Mouse (Mus musculus) midbrain, embryonic 16.5 days (tissue): Measurements from ENCODE around the gene Nr5a1. TPM values are rescaled to one million over a fixed set of nuclear protein-coding genes. Genes with fewer than 3 reads are reported as not detected.

Experiments
- ATAC-seq: fragments of 200-750 bp; cut with Nextera tagmentation; 2 replicates; pipeline ENCODE4 v1.8.0; 2017; ENCODE audit warnings: moderate TSS enrichment
- H3K27ac ChIP-seq: fragments of 300-500 bp; sonication (generic); 2 replicates; pipeline ENCODE4 v1.5.1; 2014; ENCODE audit warnings: mild to moderate bottlenecking, low read length, mixed read lengths
- H3K27me3 ChIP-seq: fragments of 300-500 bp; sonication (generic); 2 replicates; pipeline ENCODE4 v1.6.1; 2014; ENCODE audit warnings: low read depth, low read length, mixed read lengths; ENCODE audit not compliant: control insufficient read depth, insufficient read depth
- H3K36me3 ChIP-seq: fragments of 300-500 bp; sonication (generic); 2 replicates; pipeline ENCODE4 v1.6.1; 2014; ENCODE audit warnings: mild to moderate bottlenecking, low read length, moderate library complexity, mixed read lengths; ENCODE audit not compliant: control insufficient read depth, insufficient read depth
- H3K4me1 ChIP-seq: fragments of 300-500 bp; sonication (generic); 2 replicates; pipeline ENCODE4 v1.6.1; 2014; ENCODE audit warnings: mild to moderate bottlenecking, low read length, mixed read lengths; ENCODE audit not compliant: control insufficient read depth, insufficient read depth
- H3K4me2 ChIP-seq: fragments of 300-500 bp; sonication (generic); 2 replicates; pipeline ENCODE4 v1.6.1; 2014; ENCODE audit warnings: mild to moderate bottlenecking, low read length, mixed read lengths
- H3K4me3 ChIP-seq: fragments of 300-500 bp; sonication (generic); 2 replicates; pipeline ENCODE4 v1.5.1; 2014; ENCODE audit warnings: low read depth, mild to moderate bottlenecking, low read length, moderate library complexity, mixed read lengths
- H3K9ac ChIP-seq: fragments of 300-500 bp; sonication (generic); 2 replicates; pipeline ENCODE4 v1.6.1; 2014; ENCODE audit warnings: low read depth, low read length, mixed read lengths
- H3K9me3 ChIP-seq: fragments of 300-500 bp; sonication (generic); replicated peaks from 2 replicates; pipeline ENCODE4 v1.6.1; 2014; ENCODE audit warnings: mild to moderate bottlenecking, low read length, mixed read lengths; ENCODE audit not compliant: control insufficient read depth, poor library complexity, severe bottlenecking
- whole genome bisulfite sequencing: fragments of 180-500 bp; shearing (Covaris S2); extraction: QIAGEN DNeasy Blood & Tissue Kit; methylation state at CpG from one replicate; pipeline ENCODE4 v1.1.7; 2014; 5-methylcytosine and 5-hydroxymethylcytosine counted together
- polyA plus RNA-seq: library from polyadenylated mRNA; unstranded; fragments of >200 nt; fragmentation: Nextera tagmentation; extraction: Ambion mirVana; gene quantifications from 2 replicates; pipeline ENCODE4 v1.2.1, GENCODE M21; 2015

Gene Nr5a1
- polyA plus RNA-seq, 1 experiment from 2014 or later, result 0.25 TPM

GRCm38 (mm10) chr2:38672496-38672895, 41.8 kb downstream of the Nr5a1 start:
- WGBS, result 67% methylated on average over 11 of the region's 11 CpGs
- H3K27ac ChIP-seq, result no peak overlapping the region
- ATAC-seq, result no peak
- H3K4me1 ChIP-seq, result peaks cover 4% of the 10 kb centered on the region; the same call in 1 of the 2 replicates
- no peaks in the 10 kb centered on the region for H3K27me3 ChIP-seq
- no peak overlapping the region for H3K9ac ChIP-seq
- H3K9me3 ChIP-seq, result no peaks in the 10 kb centered on the region
- no peak overlapping the region for H3K4me2 ChIP-seq
- H3K4me3 ChIP-seq, result no peak overlapping the region
- H3K36me3 ChIP-seq, result no peaks in the 10 kb centered on the region

GRCm38 (mm10) chr2:38668802-38669580, 45.4 kb downstream of the Nr5a1 start:
- H3K27me3 ChIP-seq, result no peaks in the 10 kb centered on the region
- no peak overlapping the region for H3K27ac ChIP-seq
- peak overlapping the region; percentile 21; the same call in 1 of the 2 replicates for H3K4me2 ChIP-seq
- no peak overlapping the region for H3K9ac ChIP-seq
- ATAC-seq, result 0 out of 2 replicates have a peak, but pooled peaks have one; percentile 48
- peaks cover 4% of the 10 kb centered on the region; the same call in 1 of the 2 replicates for H3K4me1 ChIP-seq
- no peaks in the 10 kb centered on the region for H3K9me3 ChIP-seq
- H3K4me3 ChIP-seq, result no peak overlapping the region
- no peaks in the 10 kb centered on the region for H3K36me3 ChIP-seq
- WGBS, result 11% methylated on average over 17 of the region's 17 CpGs

GRCm38 (mm10) chr2:38661398-38661797, 52.9 kb downstream of the Nr5a1 start:
- H3K36me3 ChIP-seq, result no peaks in the 10 kb centered on the region
- H3K27me3 ChIP-seq, result 0 out of 2 replicates have a peak, but pooled peaks cover 3% of the 10 kb centered on the region
- 9% methylated on average over 1 of the region's 1 CpGs for whole genome bisulfite sequencing
- no peak overlapping the region for H3K4me2 ChIP-seq
- H3K4me1 ChIP-seq, result no peaks in the 10 kb centered on the region
- H3K9me3 ChIP-seq, result no peaks in the 10 kb centered on the region
- H3K9ac ChIP-seq, result no peak overlapping the region
- ATAC-seq, result no peak
- no peak overlapping the region for H3K27ac ChIP-seq
- no peak overlapping the region for H3K4me3 ChIP-seq

GRCm38 (mm10) chr2:38658338-38658836, 56.0 kb downstream of the Nr5a1 start:
- Histone ChIP-seq H3K27ac (peak overlapping the region; percentile 23; the same call in 1 of the 2 replicates), H3K27me3 (0 out of 2 replicates have a peak, but pooled peaks cover 3% of the 10 kb centered on the region), H3K4me2 (peak overlapping the region; percentile 73), H3K9me3 (no peaks in the 10 kb centered on the region), H3K4me3 (peak overlapping the region; percentile 39), H3K4me1 (no peaks in the 10 kb centered on the region), H3K36me3 (no peaks in the 10 kb centered on the region), H3K9ac (peak overlapping the region; percentile 59)
- under 1% methylated on average over 25 of the region's 25 CpGs for WGBS
- peak; percentile 96 for ATAC-seq

GRCm38 (mm10) chr2:38653694-38654093, 60.6 kb downstream of the Nr5a1 start:
- Histone ChIP-seq H3K4me3 (no peak overlapping the region), H3K9ac (no peak overlapping the region), H3K36me3 (no peaks in the 10 kb centered on the region), H3K4me1 (no peaks in the 10 kb centered on the region), H3K4me2 (no peak overlapping the region), H3K27ac (no peak overlapping the region), H3K9me3 (no peaks in the 10 kb centered on the region), H3K27me3 (no peaks in the 10 kb centered on the region)
- 83% methylated on average over 2 of the region's 2 CpGs for WGBS
- no peak for ATAC-seq

GRCm38 (mm10) chr2:38653293-38653619, 61.1 kb downstream of the Nr5a1 start:
- no peaks in the 10 kb centered on the region for H3K36me3 ChIP-seq
- no peak overlapping the region for H3K9ac ChIP-seq
- H3K4me3 ChIP-seq, result no peak overlapping the region
- no peaks in the 10 kb centered on the region for H3K4me1 ChIP-seq
- H3K4me2 ChIP-seq, result no peak overlapping the region
- H3K27me3 ChIP-seq, result no peaks in the 10 kb centered on the region
- 89% methylated on average over 5 of the region's 5 CpGs for WGBS
- no peak for ATAC-seq
- no peak overlapping the region for H3K27ac ChIP-seq
- H3K9me3 ChIP-seq, result no peaks in the 10 kb centered on the region

- Histone ChIP-seq H3K36me3 (no peaks in the 10 kb centered on the region), H3K4me2 (no peak overlapping the region), H3K4me3 (no peak overlapping the region), H3K9me3 (no peaks in the 10 kb centered on the region), H3K9ac (no peak overlapping the region), H3K27me3 (no peaks in the 10 kb centered on the region), H3K27ac (no peak overlapping the region), H3K4me1 (peaks cover 1% of the 10 kb centered on the region; the same call in 1 of the 2 replicates)
- 68% methylated on average over 10 of the region's 10 CpGs for WGBS
- ATAC-seq, result no peak
Measured at GRCm38 (mm10) chr2:38652565-38653292, 61.6 kb downstream of the Nr5a1 start.

- ATAC-seq, result no peak
- 83% methylated on average over 7 of the region's 7 CpGs for WGBS
- Histone ChIP-seq H3K4me2 (no peak overlapping the region), H3K9me3 (no peaks in the 10 kb centered on the region), H3K27ac (no peak overlapping the region), H3K9ac (no peak overlapping the region), H3K4me3 (no peak overlapping the region), H3K27me3 (no peaks in the 10 kb centered on the region), H3K4me1 (peaks cover 8% of the 10 kb centered on the region), H3K36me3 (no peaks in the 10 kb centered on the region)
Measured at GRCm38 (mm10) chr2:38652098-38652497, 62.2 kb downstream of the Nr5a1 start.

GRCm38 (mm10) chr2:38650340-38650739, 64.0 kb downstream of the Nr5a1 start:
- Histone ChIP-seq H3K27ac (no peak overlapping the region), H3K4me3 (no peak overlapping the region), H3K4me1 (peaks cover 12% of the 10 kb centered on the region), H3K9ac (no peak overlapping the region), H3K9me3 (no peaks in the 10 kb centered on the region), H3K27me3 (no peaks in the 10 kb centered on the region), H3K36me3 (no peaks in the 10 kb centered on the region), H3K4me2 (no peak overlapping the region)
- 89% methylated on average over 1 of the region's 1 CpGs for WGBS
- ATAC-seq, result no peak
